Mouse (Mus musculus) liver, adult (tissue): ENCODE measurements at regions not wholly inside any gene's neighbourhood (a gene's known extent, or its start where the extent isn't known, plus 50 kb on each side); places are given as distances from the start of the nearest gene placed in this dataset.

ENCODE experiments used
- GATA4 ChIP-seq: IDR thresholded peaks from 2 replicates; pipeline ENCODE4 v1.6.1; 2014; ENCODE audit warnings: mild to moderate bottlenecking, low read length; ENCODE audit not compliant: insufficient replicate concordance

- TF ChIP-seq GATA4: no peak
Measured at GRCm38 (mm10) chr15:86566111-86566510, 351.9 kb downstream of the Tbc1d22a start.

DNA sequence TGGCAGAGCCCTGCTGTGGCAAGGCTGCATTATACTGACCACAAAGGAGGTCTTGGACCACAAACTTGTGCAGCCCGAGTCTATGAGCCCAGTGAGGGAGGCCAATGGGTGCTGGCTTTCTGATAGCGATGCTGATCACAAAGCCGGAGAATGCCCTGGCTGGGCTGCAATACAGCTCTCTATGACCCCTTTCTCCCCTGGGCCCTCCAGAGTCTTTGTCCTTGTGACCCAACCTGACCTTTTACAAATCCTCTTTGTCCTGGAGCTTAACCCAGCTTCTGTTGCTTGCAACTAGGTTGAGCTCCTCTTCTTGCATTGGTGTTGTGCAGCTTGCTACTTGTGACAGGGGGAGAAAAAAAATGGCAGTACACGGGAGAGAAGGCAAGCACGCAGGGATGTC, 360.1 kb downstream of the Tbc1d22a start:
- no peak for TF ChIP-seq GATA4

- TF ChIP-seq GATA4: no peak
Measured at GRCm38 (mm10) chr15:86576666-86577065, 362.4 kb downstream of the Tbc1d22a start.

DNA sequence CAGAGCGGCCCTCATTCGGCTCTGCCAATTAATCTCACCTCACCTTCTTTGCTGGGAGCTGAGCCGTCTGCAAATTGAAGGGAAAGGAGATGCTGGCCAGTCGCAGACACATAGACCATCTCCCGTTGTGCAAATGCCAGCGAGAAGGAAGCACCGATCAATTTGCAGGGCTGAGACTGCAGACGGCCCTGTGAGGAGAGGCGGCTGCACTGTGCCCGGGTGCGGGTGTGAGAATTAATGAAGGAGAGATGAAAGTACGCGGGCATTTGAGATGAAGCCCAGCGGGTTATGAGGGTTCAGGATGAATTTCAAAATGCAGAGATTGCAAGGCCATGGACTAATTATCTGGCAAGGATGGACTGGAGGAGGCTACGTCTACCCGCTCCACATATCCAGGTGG, 364.4 kb downstream of the Tbc1d22a start:
- TF ChIP-seq GATA4: no peak

GRCm38 (mm10) chr15:86582240-86583090, 368.2 kb downstream of the Tbc1d22a start:
- TF ChIP-seq GATA4: no peak

DNA sequence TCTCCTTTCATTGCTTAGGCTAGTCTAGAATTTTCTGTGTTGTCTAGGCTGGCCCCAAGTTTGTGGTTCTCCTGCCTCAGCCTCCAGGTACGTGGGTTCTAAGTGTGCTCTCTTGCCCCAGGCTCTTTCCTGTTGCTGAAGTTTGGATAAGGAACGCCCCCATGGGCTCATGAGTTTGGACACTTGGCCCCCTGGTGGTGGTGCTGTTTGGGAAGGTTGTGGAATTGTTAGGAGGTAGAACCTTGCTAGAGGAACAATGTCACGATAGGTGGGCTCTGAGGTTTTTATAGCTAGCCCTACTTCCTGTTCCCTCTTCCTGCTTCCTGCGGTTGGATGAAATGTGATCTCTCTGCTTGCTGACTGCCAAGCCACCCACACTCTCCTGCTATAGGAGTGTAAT, 371.5 kb downstream of the Tbc1d22a start:
- TF ChIP-seq GATA4: no peak

DNA sequence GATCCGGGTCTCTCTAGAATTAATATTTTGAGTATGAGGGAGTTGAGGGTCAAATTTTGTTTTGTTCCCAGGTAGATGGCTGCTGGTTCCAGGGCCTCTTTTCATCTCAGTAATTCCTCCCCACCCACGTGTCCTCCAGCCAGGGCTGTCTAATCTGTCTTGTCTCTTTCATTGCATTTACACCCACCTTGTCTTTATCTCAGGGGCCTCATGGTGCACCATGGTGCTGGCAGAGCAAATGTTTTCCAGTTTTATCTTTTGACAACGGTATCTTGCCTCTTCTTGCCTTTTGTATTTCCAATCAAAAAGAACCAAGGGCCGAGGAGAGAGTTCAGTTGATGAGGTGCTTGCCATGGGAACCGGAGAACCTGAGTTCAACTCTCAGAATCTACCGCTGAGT, 372.9 kb downstream of the Tbc1d22a start:
- TF ChIP-seq GATA4: no peak

GRCm38 (mm10) chr15:86590033-86590432, 375.8 kb downstream of the Tbc1d22a start:
- TF ChIP-seq GATA4: no peak

GRCm38 (mm10) chr15:86590896-86591295, 376.6 kb downstream of the Tbc1d22a start:
- TF ChIP-seq GATA4: no peak

- no peak for TF ChIP-seq GATA4
Measured at GRCm38 (mm10) chr15:86593404-86593803, 379.1 kb downstream of the Tbc1d22a start.

GRCm38 (mm10) chr15:86606411-86606810, 392.2 kb downstream of the Tbc1d22a start:
- TF ChIP-seq GATA4: no peak

- TF ChIP-seq GATA4: no peak
Measured at GRCm38 (mm10) chr15:86609692-86610091, 395.4 kb downstream of the Tbc1d22a start.

- no peak for TF ChIP-seq GATA4
Measured at GRCm38 (mm10) chr15:86631376-86631775, 417.1 kb downstream of the Tbc1d22a start.

- TF ChIP-seq GATA4: no peak
Measured at GRCm38 (mm10) chr15:86645244-86645643, 431.0 kb downstream of the Tbc1d22a start.

DNA sequence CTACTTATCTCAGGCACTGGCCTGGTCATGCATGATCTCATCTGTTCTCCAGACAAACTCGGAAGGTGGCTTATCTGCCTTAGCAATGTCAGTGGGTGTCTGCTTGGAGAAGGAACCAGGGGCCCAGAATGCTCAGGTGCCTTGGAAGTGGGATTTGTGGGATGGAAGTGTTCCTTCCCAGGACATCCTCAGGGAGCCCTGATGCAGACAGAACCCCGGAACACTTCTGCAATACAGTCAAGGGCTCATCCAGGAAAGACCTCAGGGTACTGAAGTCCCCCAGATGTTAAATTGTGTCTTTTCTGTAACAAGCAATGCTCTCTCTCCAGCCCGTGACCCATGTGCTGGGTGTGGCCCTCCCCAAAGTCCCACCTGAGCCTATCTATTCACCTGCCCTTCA, 433.9 kb downstream of the Tbc1d22a start:
- no peak for TF ChIP-seq GATA4

- no peak for TF ChIP-seq GATA4
Measured at GRCm38 (mm10) chr15:86673096-86673520, 458.8 kb downstream of the Tbc1d22a start.

DNA sequence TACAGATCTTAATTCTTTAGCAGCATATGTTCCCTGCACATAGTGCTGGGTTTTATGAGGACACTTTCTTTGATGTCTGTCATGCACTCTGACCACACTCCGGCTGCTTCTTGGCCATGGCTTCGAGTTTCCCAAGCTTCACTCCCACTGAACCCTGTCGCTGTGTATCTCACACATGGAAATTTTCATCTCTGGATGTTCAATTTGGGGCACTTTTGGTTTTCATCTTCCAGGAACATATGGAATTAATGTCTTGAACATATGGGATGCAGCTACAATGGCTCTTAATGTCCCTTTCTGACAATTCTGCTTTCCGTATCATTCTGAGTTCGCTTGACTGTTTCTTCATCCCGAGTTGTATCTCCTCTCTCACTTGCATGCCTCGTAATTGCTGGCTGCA, 462.8 kb downstream of the Tbc1d22a start:
- TF ChIP-seq GATA4: no peak
